Mouse (Mus musculus) cerebellum, postnatal 25 days (tissue): ENCODE results near the gene Rabepk.
"Not testable (repeated sequence)": the region's sequence is repeated elsewhere in the genome, so short reads cannot be mapped to it uniquely, and the experiment has no call there.

Experiments used
- DNase-seq, 2 experiments: peaks; one replicate each; pipeline ENCODE4 v3.0.0; 2021; ENCODE audit warnings: mixed read lengths in 2 of 2

The Rabepk gene

DNA sequence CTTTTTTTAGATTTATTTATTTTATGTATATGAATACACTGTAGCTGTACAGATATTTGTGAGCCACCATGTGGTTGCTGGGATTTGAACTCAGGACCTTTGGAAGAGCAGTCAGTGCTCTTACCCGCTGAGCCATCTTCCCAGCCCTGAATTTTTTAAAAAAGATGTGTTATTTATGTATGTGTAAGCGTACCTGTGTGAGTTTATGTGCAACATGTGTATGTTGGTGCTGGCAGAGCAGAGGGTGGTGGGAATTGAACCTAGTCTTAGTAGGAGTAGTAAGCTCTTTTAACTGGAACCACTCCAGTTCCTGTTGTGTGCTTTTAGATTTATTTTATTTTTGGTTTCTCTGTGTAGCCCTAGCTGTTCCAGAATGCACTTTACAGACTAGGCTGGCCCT is 4.5 kb upstream of the Rabepk start:
- DNase-seq: no peak

DNA sequence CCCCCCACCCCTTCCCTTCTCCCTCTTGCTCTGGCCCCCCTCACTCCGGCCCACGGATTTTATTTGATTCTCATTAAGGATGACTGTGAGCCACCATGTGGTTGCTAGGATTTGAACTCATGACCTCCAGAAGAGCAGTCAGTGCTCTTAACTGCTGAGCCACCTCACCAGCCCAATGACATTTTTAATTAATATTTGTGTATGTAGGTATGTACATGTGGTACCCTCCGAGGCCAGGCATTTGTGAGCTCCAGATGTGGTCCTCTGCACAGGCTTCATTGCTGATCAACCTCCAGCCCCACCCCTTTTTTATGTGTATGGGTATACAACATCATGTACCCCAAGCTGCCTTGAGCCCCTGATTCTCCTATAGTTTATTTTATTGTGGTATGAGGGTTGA is 4.0 kb upstream of the Rabepk start:
- no peak for DNase-seq

DNA sequence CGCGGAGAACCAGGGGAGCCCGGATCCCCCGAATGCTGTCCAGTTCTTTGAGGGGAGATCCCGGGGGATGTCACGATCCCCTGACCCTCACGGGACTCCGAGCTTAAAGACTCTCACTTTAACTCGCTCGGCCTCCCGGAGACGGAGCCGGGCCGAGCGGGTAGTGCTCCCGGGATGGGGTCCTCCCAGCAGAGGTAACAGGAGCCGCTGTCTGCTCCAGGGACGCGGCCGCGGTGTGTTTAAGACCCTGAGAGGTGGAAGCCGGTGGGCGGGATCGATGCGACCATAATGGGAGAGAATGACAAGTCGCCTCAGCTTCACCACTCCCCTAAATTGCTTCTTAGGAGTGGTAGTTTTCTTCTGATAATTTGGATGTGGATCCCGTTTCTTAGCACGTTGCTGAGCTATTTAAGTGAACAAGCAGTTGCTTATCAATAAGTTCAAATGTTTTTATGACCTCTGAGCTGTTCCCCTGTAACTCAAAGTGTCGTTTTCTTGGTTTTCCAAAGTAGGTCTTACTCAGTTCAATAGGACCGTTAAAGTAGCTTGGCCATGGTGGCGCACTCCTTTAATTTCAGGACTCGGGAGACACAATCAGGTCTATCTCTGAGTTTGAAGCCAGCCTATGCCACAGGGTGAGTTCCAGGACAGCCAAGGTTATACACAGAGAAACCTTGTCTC is 3.0 kb upstream of the Rabepk start:
- peak in 1 of 2 experiments; percentile 34 for DNase-seq

DNA sequence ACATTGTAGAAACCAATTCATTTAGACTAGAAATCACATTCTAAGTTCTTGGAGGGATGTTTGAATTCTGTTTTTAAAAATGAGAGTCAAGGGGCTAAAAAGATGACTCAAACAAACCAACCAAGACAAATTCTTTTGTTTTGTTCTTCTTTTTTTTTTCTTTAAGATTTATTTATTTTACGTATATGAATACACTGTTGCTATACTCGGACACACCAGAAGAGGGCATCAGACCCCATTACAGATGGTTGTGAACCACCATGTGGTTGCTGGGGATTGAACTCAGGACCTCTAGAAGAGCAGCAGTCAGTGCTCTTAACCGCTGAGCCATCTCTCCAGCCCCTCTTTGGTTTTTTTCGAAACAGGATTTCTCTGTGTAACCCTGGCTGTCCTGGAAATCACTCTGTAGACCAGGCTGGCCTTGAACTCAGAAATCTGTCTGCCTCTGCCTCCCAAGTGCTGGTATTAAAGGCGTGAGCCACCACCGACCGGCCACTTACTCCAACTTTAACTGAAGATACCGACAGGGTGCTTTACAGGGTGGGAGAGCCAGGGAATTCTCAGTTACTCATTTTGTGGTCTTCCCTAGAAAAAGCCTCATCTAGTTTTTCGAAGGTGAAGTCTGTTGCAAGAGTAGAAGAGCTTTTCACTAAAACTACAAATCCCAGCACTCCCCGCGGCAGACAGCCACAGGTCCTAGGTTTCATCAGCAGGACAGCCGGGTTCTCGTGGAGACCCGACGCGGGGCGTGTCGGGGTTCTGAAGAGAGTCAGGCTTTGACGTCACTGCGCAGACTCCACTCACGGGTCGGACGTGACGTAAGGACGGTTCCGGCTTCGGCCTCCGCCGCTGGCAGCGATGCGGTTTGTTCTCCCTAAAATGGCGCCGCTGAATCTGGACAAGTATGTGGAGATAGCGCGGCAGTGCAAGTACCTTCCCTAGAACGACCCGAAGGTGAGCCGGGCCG is 2.1 kb upstream of the Rabepk start:
- peak; percentile 96 to 98 for DNase-seq

DNA sequence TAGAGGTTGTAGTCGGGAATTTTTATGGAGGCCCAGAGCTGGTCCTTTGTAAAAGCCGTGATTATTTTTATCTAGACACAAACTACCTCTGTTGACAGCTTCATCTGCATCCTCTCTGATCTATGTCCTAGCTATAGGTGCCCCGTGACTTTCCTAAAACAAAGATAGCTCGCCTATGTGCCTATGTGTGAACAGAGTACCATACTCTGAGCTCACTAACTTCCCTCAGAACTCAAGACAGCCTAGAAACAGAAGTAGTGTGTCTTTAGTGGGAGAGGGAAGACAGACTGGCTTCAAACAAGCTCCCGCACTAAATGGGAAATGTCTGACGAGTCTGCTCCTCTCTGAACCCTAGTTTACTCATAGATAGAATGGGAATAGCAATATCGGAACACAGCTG is 659 bp upstream of the Rabepk start:
- DNase-seq: no peak

DNA sequence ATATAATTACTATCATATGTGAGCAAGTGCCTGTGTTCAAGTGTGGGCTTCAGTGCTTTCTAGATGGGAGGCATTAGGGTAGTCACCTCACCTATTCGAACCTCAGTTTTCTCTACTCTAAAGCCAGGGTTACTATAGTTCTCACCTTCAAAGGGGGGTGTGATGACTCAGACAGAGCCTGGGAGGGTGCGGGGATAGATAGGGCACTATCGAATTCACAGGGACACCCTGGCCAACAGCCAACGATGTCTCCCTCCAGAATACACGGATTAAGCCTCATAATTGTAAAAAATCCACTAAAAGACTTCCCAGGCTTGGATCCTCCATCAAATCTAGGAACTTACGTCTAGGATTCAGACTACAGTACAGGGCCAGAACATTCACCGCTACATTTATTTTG is 4.3 kb downstream of the Rabepk start:
- DNase-seq: no peak

DNA sequence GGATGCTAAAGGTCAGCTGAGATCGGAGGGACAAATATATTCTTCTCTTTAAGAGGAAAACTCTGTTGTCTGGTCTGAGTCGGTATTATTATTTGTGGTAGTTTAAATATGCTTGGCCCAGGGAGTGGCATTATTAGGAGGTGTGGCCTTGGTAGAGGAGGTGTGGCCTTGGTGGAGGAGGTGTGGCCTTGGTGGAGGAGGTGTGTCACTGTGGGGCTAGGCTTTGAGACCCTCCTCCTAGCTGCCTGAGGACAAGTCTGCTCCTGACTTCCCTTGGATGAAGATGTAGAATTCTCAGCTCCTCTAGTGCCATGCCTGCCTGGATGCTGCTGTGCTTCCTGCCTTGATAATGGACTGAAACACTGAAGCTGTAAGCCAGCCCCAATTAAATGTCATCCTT is 5.2 kb downstream of the Rabepk start:
- DNase-seq: no peak

DNA sequence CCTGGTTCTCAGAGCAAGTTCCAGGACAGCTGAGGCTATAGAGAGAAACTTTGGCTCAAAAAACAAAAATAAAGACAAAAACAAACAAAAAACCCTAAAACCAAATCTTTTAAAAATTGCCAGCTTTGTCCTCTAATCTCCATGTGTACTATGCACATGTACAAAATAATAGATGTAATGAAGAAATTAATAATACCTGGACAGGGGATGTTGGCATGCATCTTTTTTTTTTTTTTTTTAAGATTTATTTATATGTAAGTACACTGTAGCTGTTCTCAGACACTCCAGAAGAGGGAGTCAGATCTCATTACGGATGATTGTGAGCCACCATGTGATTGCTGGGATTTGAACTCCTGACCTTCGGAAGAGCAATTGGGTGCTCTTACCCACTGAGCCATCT is 7.2 kb downstream of the Rabepk start:
- not testable (repeated sequence) for DNase-seq

DNA sequence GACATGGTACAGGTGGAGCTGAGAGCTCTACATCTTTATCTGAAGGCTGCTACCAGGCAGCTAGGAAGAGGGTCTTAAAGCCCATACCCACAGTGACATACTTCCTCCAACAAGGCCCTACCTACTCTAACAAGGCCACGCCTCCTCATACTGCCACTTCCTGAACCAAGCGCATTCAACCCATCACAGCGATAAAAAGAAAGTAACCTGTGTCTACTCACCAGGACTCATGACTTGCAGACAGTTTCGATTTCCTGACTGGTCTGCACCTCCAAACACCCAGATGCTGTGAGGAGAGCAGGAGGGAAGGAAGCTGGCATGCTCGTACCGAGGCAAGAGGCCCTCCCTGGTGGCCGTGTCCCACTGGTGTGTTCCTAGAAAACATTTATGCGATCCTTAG is 9.4 kb downstream of the Rabepk start:
- DNase-seq: no peak

DNA sequence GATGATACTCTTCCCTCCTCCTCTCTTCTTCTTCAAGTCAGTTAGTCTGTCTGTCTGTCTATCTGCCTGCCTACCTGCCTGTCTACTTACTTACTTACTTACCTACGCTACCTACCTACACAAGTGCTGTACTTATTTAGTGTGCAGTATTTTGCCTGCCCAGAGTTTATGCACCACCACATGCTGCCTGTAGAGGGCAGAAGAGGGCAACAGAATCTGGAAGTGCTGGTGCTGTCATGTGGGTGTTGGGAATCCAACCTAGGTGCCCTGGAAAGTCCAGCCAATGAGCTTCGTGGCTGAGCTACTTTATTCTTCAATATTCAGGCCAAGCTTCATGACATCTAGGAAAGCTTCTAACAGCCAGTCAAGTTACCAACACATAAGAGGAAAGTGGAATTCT is 15.6 kb downstream of the Rabepk start:
- peak; percentile 32 to 54 for DNase-seq

DNA sequence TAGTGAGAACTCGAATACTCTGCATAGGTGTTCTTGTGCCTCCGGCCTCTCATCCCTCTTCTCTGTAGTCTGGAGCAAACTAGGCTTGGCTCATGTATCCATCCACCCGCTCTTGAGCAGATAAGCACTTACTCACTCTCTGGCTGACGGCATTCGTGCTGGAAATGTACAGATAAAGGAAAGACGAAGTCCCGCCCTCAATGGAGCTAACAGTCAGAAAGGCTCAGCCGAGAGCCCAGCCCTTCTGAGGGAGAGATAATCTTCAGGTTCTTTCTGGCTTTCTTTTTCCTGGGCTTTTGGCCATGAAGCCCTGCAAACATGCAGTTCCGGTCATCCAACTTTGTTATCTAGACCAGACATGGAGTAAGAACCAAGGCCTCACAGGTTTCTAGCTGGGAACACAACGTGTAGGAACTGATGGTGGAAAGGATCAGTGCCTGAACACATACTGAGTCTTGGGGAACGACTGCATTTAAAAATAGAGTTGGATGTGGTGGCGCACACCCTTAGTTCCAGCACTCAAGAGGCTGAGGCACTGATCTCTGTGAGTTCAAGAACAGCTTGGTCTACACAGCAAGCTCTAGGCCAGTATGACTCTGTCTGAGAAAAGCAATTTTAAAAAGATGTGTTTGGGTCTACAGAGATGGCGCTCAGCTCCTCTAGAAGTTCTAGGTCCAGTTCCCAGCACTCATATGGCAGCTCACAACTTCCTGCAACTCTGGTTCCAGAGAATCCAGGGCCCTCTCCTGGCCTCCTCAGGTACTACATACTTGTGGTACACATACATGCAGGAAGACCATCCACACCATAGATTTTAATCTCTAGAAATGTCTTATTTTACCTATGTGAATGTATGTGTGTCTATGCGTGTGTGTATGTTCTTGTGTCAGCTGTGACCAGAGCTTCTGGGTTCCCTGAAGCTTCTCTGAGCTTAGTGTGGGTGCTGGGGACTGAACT is 16.4 kb downstream of the Rabepk start:
- no peak for DNase-seq

DNA sequence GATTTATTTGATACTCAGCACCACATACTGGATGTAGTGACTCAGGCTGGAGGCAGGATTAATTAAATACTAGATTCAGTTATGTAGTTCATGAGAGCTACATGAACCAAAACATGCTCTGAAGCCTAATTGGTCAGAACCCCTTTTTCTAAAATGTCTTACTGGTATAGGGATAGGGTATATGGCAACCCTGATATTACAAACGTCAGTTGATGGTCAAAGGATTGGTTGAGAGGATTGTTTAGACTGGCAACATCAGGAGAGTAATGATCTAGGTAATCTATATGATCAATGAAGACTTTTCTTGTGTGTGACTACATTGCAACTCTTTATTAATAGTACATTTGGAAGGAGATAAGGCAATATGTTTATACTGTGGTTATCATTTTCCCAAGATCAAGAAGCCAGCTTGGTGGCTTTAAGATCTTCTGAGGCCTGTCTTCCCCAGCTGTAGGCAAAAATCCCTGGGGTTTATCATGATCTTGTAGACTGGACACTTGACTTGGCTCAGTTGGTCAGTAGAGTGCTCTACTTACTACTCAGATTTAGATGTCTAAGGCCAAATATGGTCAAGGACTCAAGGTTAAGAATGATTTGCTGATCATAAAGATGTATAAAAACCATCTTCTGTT is 22.4 kb downstream of the Rabepk start:
- DNase-seq: no peak

DNA sequence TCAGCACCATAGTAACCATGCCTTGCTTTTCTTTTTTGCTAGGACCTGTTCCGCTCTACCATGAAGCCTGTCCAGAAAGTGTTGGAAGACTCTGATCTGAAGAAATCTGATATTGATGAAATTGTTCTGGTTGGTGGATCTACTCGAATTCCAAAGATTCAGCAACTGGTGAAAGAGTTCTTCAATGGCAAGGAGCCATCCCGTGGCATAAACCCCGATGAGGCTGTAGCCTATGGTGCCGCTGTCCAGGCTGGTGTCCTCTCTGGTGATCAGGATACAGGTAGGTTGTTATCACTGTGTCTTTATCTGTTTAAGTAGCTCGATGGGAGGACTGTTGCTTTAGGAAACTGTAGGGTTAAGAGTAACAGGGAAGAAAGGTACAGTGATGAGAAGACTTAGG is 25.2 kb downstream of the Rabepk start:
- no peak for DNase-seq

DNA sequence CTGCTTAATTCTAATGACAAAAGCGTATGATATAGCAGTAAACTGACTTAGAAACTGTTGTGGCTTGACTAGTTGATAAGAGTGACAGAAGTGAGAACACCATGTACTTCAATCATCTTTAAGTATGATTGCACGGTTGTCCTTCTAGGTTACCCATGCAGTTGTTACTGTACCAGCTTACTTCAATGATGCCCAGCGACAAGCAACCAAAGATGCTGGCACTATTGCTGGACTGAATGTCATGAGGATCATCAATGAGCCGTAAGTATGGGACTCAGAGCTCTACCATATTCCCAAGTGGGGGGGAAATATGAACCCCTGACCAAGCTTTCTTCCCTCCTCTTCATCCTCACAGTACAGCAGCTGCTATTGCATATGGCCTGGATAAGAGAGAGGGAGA is 26.0 kb downstream of the Rabepk start:
- no peak for DNase-seq

DNA sequence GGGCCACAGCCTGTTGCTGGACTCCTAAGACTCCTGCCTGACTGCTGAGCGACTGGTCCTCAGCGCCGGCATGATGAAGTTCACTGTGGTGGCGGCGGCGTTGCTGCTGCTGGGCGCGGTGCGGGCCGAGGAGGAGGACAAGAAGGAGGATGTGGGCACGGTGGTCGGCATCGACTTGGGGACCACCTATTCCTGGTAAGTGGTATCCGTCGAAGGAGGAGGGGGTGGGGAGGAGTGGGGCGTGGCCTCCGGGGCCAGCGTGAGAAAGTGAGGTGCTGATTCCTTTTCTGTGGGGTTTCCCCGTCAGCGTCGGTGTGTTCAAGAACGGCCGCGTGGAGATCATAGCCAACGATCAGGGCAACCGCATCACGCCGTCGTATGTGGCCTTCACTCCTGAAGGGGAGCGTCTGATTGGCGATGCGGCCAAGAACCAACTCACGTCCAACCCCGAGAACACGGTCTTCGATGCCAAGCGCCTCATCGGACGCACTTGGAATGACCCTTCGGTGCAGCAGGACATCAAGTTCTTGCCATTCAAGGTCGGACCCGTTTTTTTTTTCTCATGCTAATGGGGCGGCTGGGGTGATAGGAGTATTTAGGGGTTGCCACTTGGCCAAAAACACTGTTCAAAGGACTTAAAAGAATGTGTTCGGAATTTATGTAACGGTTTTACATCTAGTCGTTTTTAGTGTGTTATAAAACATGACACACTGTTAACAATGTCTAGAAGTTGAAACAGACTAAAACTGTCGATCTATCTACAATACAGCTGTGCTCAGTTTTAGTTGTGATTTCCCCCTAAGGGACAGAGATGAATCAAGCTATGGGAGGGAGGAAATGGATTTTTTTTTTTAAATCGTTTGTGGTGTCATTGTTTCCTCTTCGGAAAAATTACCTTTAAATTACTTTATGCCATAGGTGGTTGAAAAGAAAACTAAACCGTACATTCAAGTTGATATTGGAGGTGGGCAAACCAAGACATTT is 27.2 kb downstream of the Rabepk start:
- DNase-seq: no peak

DNA sequence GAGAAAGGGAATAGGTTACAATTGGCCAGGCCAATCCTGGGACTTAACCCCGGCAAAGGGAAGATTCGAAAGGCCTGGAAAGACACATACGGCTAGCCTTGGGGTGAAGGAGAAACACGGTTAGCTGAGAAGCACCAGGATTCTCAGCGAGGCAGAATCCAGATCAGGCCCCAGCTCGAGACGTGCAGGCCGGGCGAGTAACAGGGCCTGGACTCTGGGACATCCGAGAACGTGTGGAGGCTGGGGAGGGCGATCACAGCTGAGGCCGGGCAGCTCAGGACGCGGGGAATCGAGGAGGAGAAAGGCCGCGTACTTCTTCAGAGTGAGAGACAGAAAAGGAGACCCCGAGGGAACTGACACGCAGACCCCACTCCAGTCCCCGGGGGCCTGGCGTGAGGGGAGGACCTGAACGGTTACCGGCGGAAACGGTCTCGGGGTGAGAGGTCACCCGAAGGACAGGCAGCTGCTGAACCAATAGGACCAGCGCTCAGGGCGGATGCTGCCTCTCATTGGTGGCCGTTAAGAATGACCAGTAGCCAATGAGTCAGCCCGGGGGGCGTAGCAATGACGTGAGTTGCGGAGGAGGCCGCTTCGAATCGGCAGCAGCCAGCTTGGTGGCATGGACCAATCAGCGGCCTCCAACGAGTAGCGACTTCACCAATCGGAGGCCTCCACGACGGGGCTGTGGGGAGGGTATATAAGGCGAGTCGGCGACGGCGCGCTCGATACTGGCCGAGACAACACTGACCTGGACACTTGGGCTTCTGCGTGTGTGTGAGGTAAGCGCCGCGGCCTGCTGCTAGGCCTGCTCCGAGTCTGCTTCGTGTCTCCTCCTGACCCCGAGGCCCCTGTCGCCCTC is 28.1 kb downstream of the Rabepk start, which contains the start of gene Hspa5:
Gene Hspa5, plus strand, starts transcription at position 603 of the 859 bp plus-strand sequence.
- peak; percentile 98 for DNase-seq

DNA sequence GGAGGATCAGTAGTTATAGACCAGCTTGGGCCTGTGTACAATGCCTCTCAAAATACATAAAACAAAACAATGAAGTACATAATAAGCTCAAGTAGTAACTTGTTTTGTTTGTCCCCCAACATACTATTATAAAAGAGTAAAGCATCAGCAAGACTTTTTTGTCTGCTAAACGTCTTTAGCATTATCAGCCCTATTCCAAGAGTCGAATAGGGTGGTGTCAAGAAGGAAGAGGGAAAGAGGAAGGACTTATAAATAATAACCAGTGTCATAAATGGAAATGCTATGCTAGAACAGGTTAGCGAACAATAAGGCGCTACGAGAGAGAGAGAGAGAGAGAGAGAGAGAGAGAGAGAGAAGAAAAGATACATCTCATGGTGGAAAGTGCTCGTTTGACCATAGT is 28.8 kb downstream of the Rabepk start:
- DNase-seq: no peak

DNA sequence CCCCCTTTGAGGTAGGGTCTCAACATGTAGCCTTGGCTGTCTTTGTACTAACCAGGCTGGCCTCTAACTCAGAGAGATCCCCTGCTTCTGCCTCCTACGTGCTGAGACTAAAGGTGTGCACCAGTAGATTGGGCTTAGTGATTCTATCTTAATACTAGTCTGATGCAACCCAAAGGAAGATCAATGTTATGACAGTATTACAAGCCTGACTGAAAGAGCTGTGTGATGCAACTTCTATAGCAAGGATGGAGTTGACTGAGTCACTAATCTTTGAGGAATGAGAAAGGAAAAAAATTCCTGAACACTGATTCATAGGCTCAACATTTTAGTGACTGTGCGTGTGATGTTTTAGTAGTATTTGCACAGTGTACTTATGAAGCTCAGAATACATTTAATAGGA is 29.7 kb downstream of the Rabepk start:
- no peak for DNase-seq

DNA sequence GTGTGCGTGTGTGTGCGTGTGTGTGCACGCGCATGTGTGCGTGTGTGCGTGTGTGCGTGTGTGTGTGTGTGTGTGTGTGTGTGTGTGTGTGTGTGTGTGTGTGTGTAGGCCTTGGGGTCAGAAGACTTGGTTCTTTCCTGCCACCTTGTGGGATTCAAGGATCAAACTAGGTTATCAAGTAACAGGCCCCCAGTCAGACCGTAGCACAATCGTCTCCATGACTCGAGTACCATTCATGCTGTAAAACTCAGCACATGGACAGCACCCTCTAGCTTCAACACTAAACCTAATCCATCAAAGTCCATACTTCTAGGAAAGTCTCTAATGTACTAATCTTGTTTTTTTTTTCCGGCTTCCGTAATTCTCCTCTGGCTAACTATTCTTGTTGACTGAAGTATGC is 34.9 kb downstream of the Rabepk start:
- no peak for DNase-seq

DNA sequence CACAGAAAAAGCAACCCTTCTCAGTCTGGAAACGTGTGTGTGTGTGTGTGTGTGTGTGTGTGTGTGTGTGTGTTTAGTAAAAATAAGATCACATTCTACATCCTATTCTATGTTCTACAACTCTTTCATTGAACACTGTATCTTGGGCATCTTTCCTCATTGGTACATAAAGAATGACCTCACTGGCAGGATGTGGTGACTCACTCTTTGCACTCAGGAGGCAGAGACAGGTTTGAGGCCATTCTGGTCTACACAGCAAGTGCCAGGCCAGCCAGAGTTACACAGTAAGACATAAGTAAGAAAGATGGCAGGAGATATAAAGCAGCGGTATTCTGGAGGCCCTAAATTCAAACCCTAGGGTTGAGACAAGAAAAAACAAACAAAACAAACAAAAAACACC is 36.8 kb downstream of the Rabepk start:
- no peak for DNase-seq
